Mouse (Mus musculus): ENCODE results near the gene Vmn1r3. TPM values are rescaled to one million over a fixed set of nuclear protein-coding genes. Genes with fewer than 3 reads are reported as not detected.
"Not testable (repeated sequence)": the region's sequence is repeated elsewhere in the genome, so short reads cannot be mapped to it uniquely, and the experiment has no call there.

The Vmn1r3 gene
- not detected for polyA plus RNA-seq (2021)

DNA sequence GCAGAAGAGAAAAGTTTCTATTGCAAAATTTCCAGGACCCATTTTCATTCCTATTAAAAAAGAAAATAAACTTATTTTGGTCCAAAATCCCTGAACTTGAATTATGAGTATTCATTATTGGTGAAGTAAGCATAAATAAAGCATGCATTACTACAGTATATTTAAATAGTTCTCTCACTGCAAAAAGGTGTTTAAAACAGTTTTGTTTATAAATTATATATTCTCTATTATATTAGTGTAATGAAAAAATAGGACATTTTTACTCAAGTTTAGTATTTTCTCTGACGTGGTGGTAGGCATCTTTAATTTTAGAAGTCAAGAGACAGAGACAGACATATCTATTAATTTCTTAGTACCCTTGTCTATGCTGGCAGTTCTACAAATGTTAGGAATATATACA is at the start of gene Vmn1r3:
Vmn1r3 (minus strand) TSS at position 101 of the 400 bp plus-strand sequence.
- H3K27me3 ChIP-seq; ATAC-seq; CTCF ChIA-PET; in situ Hi-C loops (cut with MboI; ENCODE audit: low pct_unique_long_range_greater_than_20kb); DNase-seq (ENCODE audit: low read depth, low spot score); POLR2A ChIA-PET: not testable (repeated sequence)

DNA sequence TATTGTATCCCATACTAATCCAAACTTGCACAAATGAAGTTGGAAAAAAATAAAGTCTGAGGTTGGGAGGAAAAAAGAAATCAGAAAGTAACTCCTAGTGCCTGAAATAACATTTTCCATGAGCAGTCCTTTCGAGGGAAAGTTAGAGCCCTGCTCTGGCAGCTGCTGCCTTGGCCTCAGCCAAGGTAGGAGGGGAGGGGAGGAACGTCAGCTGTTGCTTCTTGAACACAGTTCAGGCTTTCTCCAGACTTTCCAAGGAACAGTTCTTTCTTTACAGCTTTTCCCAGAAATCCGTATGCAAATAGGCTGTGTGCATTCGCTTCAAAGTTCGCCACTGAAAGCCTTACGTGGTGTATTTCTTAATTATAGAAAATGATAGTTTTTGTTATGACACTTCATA is 46.9 kb upstream of the Vmn1r3 start:
- no peak for TF ChIP-seq CTCF (IDR thresholded peaks at IDR 0.05)
- ChIA-PET POLR2A (no interaction called here), CTCF (no interaction called here)
- in situ Hi-C loops (cut with MboI; ENCODE audit: low pct_unique_long_range_greater_than_20kb): no loop called here
- H3K27me3 ChIP-seq: no peaks in the 10 kb centered on the region
- no peak for ATAC-seq
- no peak for DNase-seq (ENCODE audit: low read depth, low spot score)

- DNase-seq (ENCODE audit: low read depth, low spot score) (no peak), ATAC-seq (peak; percentile 32)
- ChIA-PET CTCF (no interaction called here), POLR2A (no interaction called here)
- no peak for TF ChIP-seq CTCF (IDR thresholded peaks at IDR 0.05)
- in situ Hi-C loops (cut with MboI; ENCODE audit: low pct_unique_long_range_greater_than_20kb): no loop called here
- no peaks in the 10 kb centered on the region for H3K27me3 ChIP-seq
Observed at GRCm38 (mm10) chr4:3230908-3231684, 45.9 kb upstream of the Vmn1r3 start.

GRCm38 (mm10) chr4:3229532-3229931 is 44.4 kb upstream of the Vmn1r3 start:
- POLR2A ChIA-PET: no interaction called here
- peak; percentile 9 for ATAC-seq

DNA sequence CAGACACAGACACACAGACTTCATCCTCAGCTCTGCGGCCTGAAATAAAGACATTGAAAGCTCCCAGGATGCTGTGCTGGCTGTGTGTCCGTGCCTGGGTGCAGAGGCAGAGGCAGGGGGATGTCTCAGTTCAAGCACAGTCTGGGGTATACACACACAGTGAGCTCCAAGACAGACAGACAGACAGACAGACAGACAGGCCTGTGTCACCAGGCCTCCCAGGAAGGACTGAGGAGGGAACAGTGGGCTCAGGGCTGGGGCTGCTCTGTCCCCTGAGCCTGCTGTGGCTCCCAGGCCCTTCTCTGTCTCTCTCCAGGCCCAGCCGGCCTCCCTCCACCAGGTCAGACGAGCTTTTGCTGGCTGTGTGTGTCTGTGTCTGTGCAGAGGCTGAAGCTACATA is 43.3 kb upstream of the Vmn1r3 start:
- H3K27me3 ChIP-seq: no peaks in the 10 kb centered on the region
- ATAC-seq (no peak), DNase-seq (ENCODE audit: low read depth, low spot score) (no peak)
- POLR2A ChIA-PET: no interaction called here
- TF ChIP-seq CTCF (IDR thresholded peaks at IDR 0.05): no peak
- CTCF ChIA-PET: no interaction called here
- in situ Hi-C loops (cut with MboI; ENCODE audit: low pct_unique_long_range_greater_than_20kb): no loop called here

More at GRCm38 (mm10) chr4:3229532-3229931, 44.4 kb upstream of the Vmn1r3 start:
- DNase-seq (ENCODE audit: low read depth, low spot score): no peak
- H3K27me3 ChIP-seq: no peaks in the 10 kb centered on the region
- in situ Hi-C loops (cut with MboI; ENCODE audit: low pct_unique_long_range_greater_than_20kb): no loop called here
- CTCF ChIA-PET: no interaction called here
- no peak for TF ChIP-seq CTCF (IDR thresholded peaks at IDR 0.05)

- POLR2A ChIA-PET: no interaction called here
- in situ Hi-C loops (cut with MboI; ENCODE audit: low pct_unique_long_range_greater_than_20kb): no loop called here
- no peak for TF ChIP-seq CTCF (IDR thresholded peaks at IDR 0.05)
- H3K27me3 ChIP-seq: no peaks in the 10 kb centered on the region
- ATAC-seq (no peak), DNase-seq (ENCODE audit: low read depth, low spot score) (no peak)
- CTCF ChIA-PET: interaction anchor here (1.0 kb wide), 1 partner anchor 7 kb away, joined by 3 read pairs; no protein-coding TSS in a partner anchor
Observed at GRCm38 (mm10) chr4:3227751-3228150, 42.6 kb upstream of the Vmn1r3 start.

DNA sequence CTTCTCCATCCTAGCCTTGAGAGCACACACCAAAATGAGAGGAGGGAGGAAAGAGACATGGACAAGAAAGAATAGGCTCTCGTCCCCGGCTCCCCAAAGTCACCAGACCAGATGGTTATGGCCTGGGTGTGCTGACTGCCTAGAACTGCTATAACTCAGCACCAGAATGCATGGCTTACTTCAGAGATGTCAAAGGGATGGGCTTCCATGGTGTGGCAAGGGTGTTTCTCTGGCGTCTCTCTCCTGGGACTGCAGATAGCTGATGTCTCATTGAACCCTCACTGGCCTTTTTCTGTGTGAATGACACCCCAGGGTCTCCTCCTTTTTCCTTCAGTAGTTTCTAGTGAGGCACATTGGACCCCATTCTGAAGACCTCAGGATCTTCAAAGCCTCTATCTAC is 41.3 kb upstream of the Vmn1r3 start:
- DNase-seq (ENCODE audit: low read depth, low spot score) (no peak), ATAC-seq (no peak)
- no peak for TF ChIP-seq CTCF (IDR thresholded peaks at IDR 0.05)
- in situ Hi-C loops (cut with MboI; ENCODE audit: low pct_unique_long_range_greater_than_20kb): no loop called here
- ChIA-PET CTCF (no interaction called here), POLR2A (no interaction called here)
- H3K27me3 ChIP-seq: no peaks in the 10 kb centered on the region

DNA sequence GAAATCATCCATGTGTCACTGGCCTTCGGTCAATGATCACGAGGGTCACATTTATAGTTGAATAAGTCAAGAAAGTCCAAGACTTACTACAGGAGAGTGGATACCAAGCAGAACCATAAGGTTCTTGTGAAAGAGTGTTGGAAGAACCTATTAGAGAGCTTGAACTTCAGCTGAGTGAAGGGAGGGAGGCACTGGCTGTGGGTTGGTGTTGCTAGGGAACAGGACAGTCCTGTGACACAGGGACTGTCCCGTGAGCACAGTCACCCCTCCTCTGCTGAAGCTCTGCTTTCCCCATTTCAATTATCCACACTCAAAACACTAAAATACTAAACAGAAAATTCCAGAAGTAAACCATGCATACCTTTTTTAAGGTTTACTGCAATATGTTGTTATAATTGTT is 40.3 kb upstream of the Vmn1r3 start:
- H3K27me3 ChIP-seq; CTCF ChIA-PET; DNase-seq (ENCODE audit: low read depth, low spot score); ATAC-seq; POLR2A ChIA-PET; in situ Hi-C loops (cut with MboI; ENCODE audit: low pct_unique_long_range_greater_than_20kb): not testable (repeated sequence)

- in situ Hi-C loops (cut with MboI; ENCODE audit: low pct_unique_long_range_greater_than_20kb); DNase-seq (ENCODE audit: low read depth, low spot score); ATAC-seq; CTCF ChIA-PET; POLR2A ChIA-PET; H3K27me3 ChIP-seq: not testable (repeated sequence)
Observed at GRCm38 (mm10) chr4:3224848-3225247, 39.7 kb upstream of the Vmn1r3 start.

GRCm38 (mm10) chr4:3223483-3224209 is 38.5 kb upstream of the Vmn1r3 start:
- CTCF ChIA-PET; DNase-seq (ENCODE audit: low read depth, low spot score); in situ Hi-C loops (cut with MboI; ENCODE audit: low pct_unique_long_range_greater_than_20kb); POLR2A ChIA-PET; H3K27me3 ChIP-seq; ATAC-seq: not testable (repeated sequence)

DNA sequence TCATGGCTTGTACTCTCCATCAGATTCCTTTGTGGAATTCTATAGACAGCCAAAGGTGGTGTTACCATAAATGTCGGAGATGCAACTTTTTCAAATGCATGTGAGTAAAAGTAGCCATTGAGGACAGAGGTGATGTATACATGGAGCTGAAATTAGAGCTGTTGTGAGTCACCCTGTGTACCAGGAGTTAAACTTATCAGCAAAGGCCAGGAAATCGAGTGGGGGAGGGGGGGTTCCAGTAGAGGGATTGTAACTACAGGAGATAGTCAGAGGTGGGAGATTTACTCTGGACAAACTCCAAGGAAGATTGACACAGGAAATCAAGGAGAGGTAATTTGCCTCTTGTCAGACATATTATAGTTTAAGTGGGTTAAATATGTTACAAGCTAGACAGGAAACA is 31.2 kb upstream of the Vmn1r3 start:
- CTCF ChIA-PET; H3K27me3 ChIP-seq; in situ Hi-C loops (cut with MboI; ENCODE audit: low pct_unique_long_range_greater_than_20kb); ATAC-seq; POLR2A ChIA-PET; DNase-seq (ENCODE audit: low read depth, low spot score): not testable (repeated sequence)

- ATAC-seq; CTCF ChIA-PET; H3K27me3 ChIP-seq; in situ Hi-C loops (cut with MboI; ENCODE audit: low pct_unique_long_range_greater_than_20kb); POLR2A ChIA-PET; DNase-seq (ENCODE audit: low read depth, low spot score): not testable (repeated sequence)
Observed at GRCm38 (mm10) chr4:3213349-3213748, 28.2 kb upstream of the Vmn1r3 start.

- CTCF ChIA-PET; ATAC-seq; DNase-seq (ENCODE audit: low read depth, low spot score); POLR2A ChIA-PET; in situ Hi-C loops (cut with MboI; ENCODE audit: low pct_unique_long_range_greater_than_20kb); H3K27me3 ChIP-seq: not testable (repeated sequence)
Observed at GRCm38 (mm10) chr4:3209643-3210217, 24.6 kb upstream of the Vmn1r3 start.

GRCm38 (mm10) chr4:3176746-3177490 is 8.2 kb downstream of the Vmn1r3 start:
- H3K27me3 ChIP-seq; POLR2A ChIA-PET; DNase-seq (ENCODE audit: low read depth, low spot score); in situ Hi-C loops (cut with MboI; ENCODE audit: low pct_unique_long_range_greater_than_20kb); ATAC-seq; CTCF ChIA-PET: not testable (repeated sequence)

GRCm38 (mm10) chr4:3176195-3176594 is 9.0 kb downstream of the Vmn1r3 start:
- DNase-seq (ENCODE audit: low read depth, low spot score); H3K27me3 ChIP-seq; ATAC-seq; in situ Hi-C loops (cut with MboI; ENCODE audit: low pct_unique_long_range_greater_than_20kb); CTCF ChIA-PET; POLR2A ChIA-PET: not testable (repeated sequence)

All from Patski (cell line).